Mouse (Mus musculus) myocyte (in vitro differentiated cells): ENCODE data around the gene Senp7. TPM values are rescaled to one million over a fixed set of nuclear protein-coding genes. Genes with fewer than 3 reads are reported as not detected.
"Not testable (repeated sequence)": the region's sequence is repeated elsewhere in the genome, so short reads cannot be mapped to it uniquely, and the experiment has no call there.

Experiments used
- H3K27me3 ChIP-seq: one replicate; pipeline ENCODE4 v1.6.1; 2011; ENCODE audit not compliant: control insufficient read depth, insufficient read depth, insufficient read length
- H3K36me3 ChIP-seq: one replicate; pipeline ENCODE4 v1.6.1; 2011; ENCODE audit not compliant: control insufficient read depth, insufficient read depth
- H3K4me2 ChIP-seq: one replicate; pipeline ENCODE4 v1.6.1; 2011; ENCODE audit warnings: low read depth, control low read depth
- H3K4me3 ChIP-seq: one replicate; pipeline ENCODE4 v1.5.1; 2011; ENCODE audit warnings: mild to moderate bottlenecking, control low read depth, moderate library complexity
- H3K79me2 ChIP-seq: one replicate; pipeline ENCODE4 v1.6.1; 2011; ENCODE audit not compliant: control insufficient read depth, insufficient read depth
- H3ac ChIP-seq: one replicate; pipeline ENCODE4 v1.6.1; 2011; ENCODE audit not compliant: control insufficient read depth, insufficient read length
- CEBPB ChIP-seq: IDR thresholded peaks from 2 replicates; pipeline ENCODE4 v1.6.1; 2011; ENCODE audit warnings: mild to moderate bottlenecking, moderate library complexity; ENCODE audit not compliant: poor library complexity, insufficient read depth, severe bottlenecking
- E2F4 ChIP-seq: IDR thresholded peaks from one replicate; pipeline ENCODE4 v1.6.1; 2011; ENCODE audit warnings: mild to moderate bottlenecking, control low read depth, moderate library complexity; ENCODE audit not compliant: insufficient read depth
- MAX ChIP-seq: IDR thresholded peaks from one replicate; pipeline ENCODE4 v1.6.1; 2011; ENCODE audit warnings: low read depth, mild to moderate bottlenecking, control low read depth
- MYOD1 ChIP-seq, 3 experiments: IDR thresholded peaks; one replicate each; pipeline ENCODE4 v1.6.1; 2011; ENCODE audit warnings: control low read depth in 2 of 3, low read depth in 2 of 3, mild to moderate bottlenecking in 2 of 3, moderate library complexity in 1 of 3; ENCODE audit not compliant: insufficient read length in 2 of 3, control insufficient read depth in 1 of 3
- MYOG ChIP-seq, 3 experiments: IDR thresholded peaks; one replicate each; pipeline ENCODE4 v1.6.1; 2011; ENCODE audit warnings: control low read depth in 2 of 3, low read depth in 2 of 3, mild to moderate bottlenecking in 2 of 3; ENCODE audit not compliant: insufficient read length in 2 of 3, control insufficient read depth in 1 of 3, insufficient read depth in 1 of 3
- POLR2A ChIP-seq: IDR thresholded peaks from one replicate; pipeline ENCODE4 v1.6.1; 2011; ENCODE audit warnings: low read depth, mild to moderate bottlenecking, control low read depth, moderate library complexity; ENCODE audit not compliant: insufficient read length
- POLR2AphosphoS2 ChIP-seq: IDR thresholded peaks from one replicate; pipeline ENCODE4 v1.6.1; 2011; ENCODE audit warnings: low read depth, control low read depth; ENCODE audit not compliant: insufficient read length
- REST ChIP-seq: IDR thresholded peaks from one replicate; pipeline ENCODE4 v1.6.1; 2011; ENCODE audit warnings: mild to moderate bottlenecking, control low read depth, moderate library complexity; ENCODE audit not compliant: insufficient read depth, insufficient read length
- SRF ChIP-seq: IDR thresholded peaks from one replicate; pipeline ENCODE4 v1.6.1; 2011; ENCODE audit warnings: low read depth; ENCODE audit not compliant: control insufficient read depth, insufficient read length
- TCF12 ChIP-seq: IDR thresholded peaks from one replicate; pipeline ENCODE4 v1.6.1; 2011; ENCODE audit warnings: mild to moderate bottlenecking, control low read depth; ENCODE audit not compliant: poor library complexity, insufficient read depth, severe bottlenecking
- TCF3 ChIP-seq: IDR thresholded peaks from one replicate; pipeline ENCODE4 v1.6.1; 2011; ENCODE audit warnings: low read depth, control low read depth; ENCODE audit not compliant: insufficient read length
- USF1 ChIP-seq: IDR thresholded peaks from one replicate; pipeline ENCODE4 v1.6.1; 2011; ENCODE audit warnings: low read depth, mild to moderate bottlenecking, control low read depth, moderate library complexity
- polyA plus RNA-seq: library from polyadenylated mRNA; unstranded; fragments of >200 nt; fragmentation: generic; extraction: Trizol; gene quantifications from one replicate; pipeline ENCODE4 v1.2.1, GENCODE M21; 2012; ENCODE audit warnings: missing spikeins

The Senp7 gene
- polyA plus RNA-seq, 1 experiment: 4.0 TPM

- Histone ChIP-seq H3K4me3 (no peak overlapping the region), H3ac (no peak overlapping the region), H3K27me3 (no peaks in the 10 kb centered on the region), H3K79me2 (peaks cover 22% of the 10 kb centered on the region), H3K4me2 (no peak overlapping the region), H3K36me3 (no peaks in the 10 kb centered on the region)
- no peak for TF ChIP-seq MYOG (IDR thresholded peaks at IDR 0.05; ENCODE audit: control insufficient read depth in 1 of 3, insufficient read depth in 1 of 3, insufficient read length in 2 of 3, low read depth in 2 of 3)
- TF ChIP-seq MYOD1 (IDR thresholded peaks at IDR 0.05; ENCODE audit: control insufficient read depth in 1 of 3, insufficient read length in 2 of 3, low read depth in 2 of 3): no peak
- TF ChIP-seq E2F4: no peak
- no peak for TF ChIP-seq CEBPB
- TF ChIP-seq POLR2AphosphoS2: no peak
- TF ChIP-seq USF1: no peak
- no peak for TF ChIP-seq POLR2A
- TF ChIP-seq TCF3: no peak
- no peak for TF ChIP-seq TCF12
- TF ChIP-seq REST: no peak
- no peak for TF ChIP-seq SRF
- no peak for TF ChIP-seq MAX
Measured at GRCm38 (mm10) chr16:56079419-56079818, 31.3 kb downstream of the Senp7 start.

GRCm38 (mm10) chr16:56081691-56082090 is 33.6 kb downstream of the Senp7 start:
- Histone ChIP-seq H3ac (no peak overlapping the region), H3K79me2 (peaks cover 14% of the 10 kb centered on the region), H3K4me3 (no peak overlapping the region), H3K27me3 (no peaks in the 10 kb centered on the region), H3K4me2 (no peak overlapping the region), H3K36me3 (no peaks in the 10 kb centered on the region)
- TF ChIP-seq POLR2AphosphoS2 (no peak), TCF12 (no peak), MYOG (IDR thresholded peaks at IDR 0.05; ENCODE audit: control insufficient read depth in 1 of 3, insufficient read depth in 1 of 3, insufficient read length in 2 of 3, low read depth in 2 of 3) (no peak), POLR2A (no peak), REST (no peak), USF1 (no peak), TCF3 (no peak), MAX (no peak), CEBPB (no peak), MYOD1 (IDR thresholded peaks at IDR 0.05; ENCODE audit: control insufficient read depth in 1 of 3, insufficient read length in 2 of 3, low read depth in 2 of 3) (no peak), SRF (no peak), E2F4 (no peak)

GRCm38 (mm10) chr16:56086336-56086735 is 38.2 kb downstream of the Senp7 start:
- Histone ChIP-seq H3K36me3 (no peaks in the 10 kb centered on the region), H3K27me3 (no peaks in the 10 kb centered on the region), H3K4me2 (no peak overlapping the region), H3K4me3 (no peak overlapping the region), H3ac (no peak overlapping the region), H3K79me2 (no peaks in the 10 kb centered on the region)
- TF ChIP-seq USF1 (no peak), SRF (no peak), E2F4 (no peak), MAX (no peak), POLR2AphosphoS2 (no peak), REST (no peak), MYOG (IDR thresholded peaks at IDR 0.05; ENCODE audit: control insufficient read depth in 1 of 3, insufficient read depth in 1 of 3, insufficient read length in 2 of 3, low read depth in 2 of 3) (no peak), TCF3 (no peak), MYOD1 (IDR thresholded peaks at IDR 0.05; ENCODE audit: control insufficient read depth in 1 of 3, insufficient read length in 2 of 3, low read depth in 2 of 3) (no peak), CEBPB (no peak), TCF12 (no peak), POLR2A (no peak)

- no peak overlapping the region for H3K4me3 ChIP-seq
- H3K4me2 ChIP-seq: no peak overlapping the region
- H3ac ChIP-seq: no peak overlapping the region
- H3K36me3 ChIP-seq: peaks cover 6% of the 10 kb centered on the region
- H3K27me3 ChIP-seq: no peaks in the 10 kb centered on the region
- TF ChIP-seq SRF (no peak), TCF12 (no peak), MYOD1 (IDR thresholded peaks at IDR 0.05; ENCODE audit: control insufficient read depth in 1 of 3, insufficient read length in 2 of 3, low read depth in 2 of 3) (no peak), E2F4 (no peak), USF1 (no peak), POLR2A (no peak), POLR2AphosphoS2 (no peak), MAX (no peak), MYOG (IDR thresholded peaks at IDR 0.05; ENCODE audit: control insufficient read depth in 1 of 3, insufficient read depth in 1 of 3, insufficient read length in 2 of 3, low read depth in 2 of 3) (no peak), TCF3 (no peak), CEBPB (no peak), REST (no peak)
- no peaks in the 10 kb centered on the region for H3K79me2 ChIP-seq
Measured at GRCm38 (mm10) chr16:56090385-56090784, 42.2 kb downstream of the Senp7 start.

GRCm38 (mm10) chr16:56096401-56097018 is 48.4 kb downstream of the Senp7 start:
- H3K36me3 ChIP-seq: peaks cover 20% of the 10 kb centered on the region
- H3K79me2 ChIP-seq, H3K4me2 ChIP-seq, H3K27me3 ChIP-seq, H3ac ChIP-seq, H3K4me3 ChIP-seq: not testable (repeated sequence)
